Mouse (Mus musculus) hindbrain, postnatal 0 days (tissue): ENCODE measurements at regions not wholly inside any gene's neighbourhood (a gene's known extent, or its start where the extent isn't known, plus 50 kb on each side); places are given as distances from the start of the nearest gene placed in this dataset.

Experiments used
- ATAC-seq: fragments of 200-750 bp; cut with Nextera tagmentation; 2 replicates; pipeline ENCODE4 v1.8.0; 2017; ENCODE audit warnings: mild to moderate bottlenecking, moderate TSS enrichment, moderate library complexity
- DNase-seq: peaks from one replicate; pipeline ENCODE4 v3.0.0-alpha.2; 2015; ENCODE audit warnings: low spot score
- H3K27ac ChIP-seq: fragments of 300-500 bp; sonication (generic); 2 replicates; pipeline ENCODE4 v1.5.1; 2014; ENCODE audit warnings: mild to moderate bottlenecking
- H3K27me3 ChIP-seq: fragments of 300-500 bp; sonication (generic); 2 replicates; pipeline ENCODE4 v1.6.1; 2014; ENCODE audit warnings: low read length, mixed read lengths; ENCODE audit not compliant: insufficient read depth
- H3K36me3 ChIP-seq: fragments of 300-500 bp; sonication (generic); 2 replicates; pipeline ENCODE4 v1.6.1; 2014; ENCODE audit warnings: low read length, mixed read lengths; ENCODE audit not compliant: insufficient read depth
- H3K4me1 ChIP-seq: fragments of 300-500 bp; sonication (generic); 2 replicates; pipeline ENCODE4 v1.6.1; 2014; ENCODE audit warnings: antibody characterized with exemption, low read length, mixed read lengths; ENCODE audit not compliant: insufficient read depth
- H3K4me2 ChIP-seq: fragments of 300-500 bp; sonication (generic); 2 replicates; pipeline ENCODE4 v1.6.1; 2014; ENCODE audit warnings: low read depth, mild to moderate bottlenecking, low read length, moderate library complexity, mixed read lengths
- H3K4me3 ChIP-seq: fragments of 300-500 bp; sonication (generic); 2 replicates; pipeline ENCODE4 v1.5.1; 2014; ENCODE audit warnings: low read length
- H3K9ac ChIP-seq: fragments of 300-500 bp; sonication (generic); replicated peaks from 2 replicates; pipeline ENCODE4 v1.6.1; 2014; ENCODE audit warnings: mild to moderate bottlenecking, low read length, moderate library complexity, mixed read lengths
- H3K9me3 ChIP-seq: fragments of 300-500 bp; sonication (generic); 2 replicates; pipeline ENCODE4 v1.6.1; 2016; ENCODE audit warnings: low read length, mixed read lengths
- CTCF ChIP-seq: IDR thresholded peaks from 2 replicates; pipeline ENCODE4 v1.5.1; 2016; ENCODE audit warnings: antibody characterized with exemption, control low read depth, low read depth
- WGBS: fragments of 180-500 bp; shearing (Covaris S2); extraction: QIAGEN DNeasy Blood & Tissue Kit; methylation state at CpG from one replicate; pipeline ENCODE4 v1.1.7; 2014; 5-methylcytosine and 5-hydroxymethylcytosine counted together

GRCm38 (mm10) chr17:52149068-52149467 lies 316.0 kb upstream of the Satb1 start:
- ATAC-seq (no peak), DNase-seq (no peak)
- H3K4me2 ChIP-seq = no peak overlapping the region
- no peaks in the 10 kb centered on the region for H3K4me1 ChIP-seq
- no peak overlapping the region for H3K9ac ChIP-seq
- H3K9me3 ChIP-seq = no peaks in the 10 kb centered on the region
- WGBS = 91% methylated on average over 3 of the region's 3 CpGs
- no peak overlapping the region for H3K4me3 ChIP-seq
- H3K27me3 ChIP-seq = no peaks in the 10 kb centered on the region
- no peak overlapping the region for H3K27ac ChIP-seq
- TF ChIP-seq CTCF = no peak
- H3K36me3 ChIP-seq = no peaks in the 10 kb centered on the region

GRCm38 (mm10) chr17:52103891-52104290 lies 270.8 kb upstream of the Satb1 start:
- Histone ChIP-seq H3K9ac (no peak overlapping the region), H3K4me1 (no peaks in the 10 kb centered on the region), H3K4me2 (no peak overlapping the region), H3K27me3 (no peaks in the 10 kb centered on the region), H3K4me3 (no peak overlapping the region), H3K36me3 (no peaks in the 10 kb centered on the region), H3K9me3 (no peaks in the 10 kb centered on the region), H3K27ac (no peak overlapping the region)
- ATAC-seq = no peak
- DNase-seq = no peak
- WGBS = 88% methylated on average over 4 of the region's 4 CpGs
- TF ChIP-seq CTCF = no peak

DNA sequence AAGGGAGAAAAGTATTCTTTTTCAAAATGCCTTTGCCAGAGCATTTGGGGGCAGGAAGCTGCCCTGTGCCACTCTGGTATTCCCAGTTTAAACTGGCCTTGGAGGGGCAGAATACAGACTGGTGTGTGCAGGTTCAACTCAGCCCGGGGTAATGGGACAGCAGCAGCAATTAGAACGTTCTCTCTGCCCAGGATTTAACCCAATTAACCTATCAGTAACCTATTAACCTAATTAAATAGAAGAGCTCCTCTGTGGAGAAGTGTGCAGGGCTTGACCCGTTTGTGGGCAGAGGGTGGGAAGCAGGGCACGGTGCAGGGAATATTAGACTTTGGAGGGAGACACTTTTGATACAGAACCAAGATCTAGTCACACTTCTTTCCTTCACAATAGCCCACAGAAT lies 252.7 kb upstream of the Satb1 start:
- Histone ChIP-seq H3K4me2 (no peak overlapping the region), H3K9me3 (peaks cover 4% of the 10 kb centered on the region; the same call in 1 of the 2 replicates), H3K9ac (no peak overlapping the region), H3K27ac (no peak overlapping the region), H3K36me3 (no peaks in the 10 kb centered on the region), H3K4me3 (no peak overlapping the region), H3K4me1 (no peaks in the 10 kb centered on the region), H3K27me3 (no peaks in the 10 kb centered on the region)
- 55% methylated on average over 4 of the region's 4 CpGs for WGBS
- ATAC-seq = no peak
- DNase-seq = no peak
- no peak for TF ChIP-seq CTCF

- Histone ChIP-seq H3K4me3 (no peak overlapping the region), H3K9me3 (peaks cover 4% of the 10 kb centered on the region; the same call in 1 of the 2 replicates), H3K36me3 (no peaks in the 10 kb centered on the region), H3K4me2 (no peak overlapping the region), H3K9ac (no peak overlapping the region), H3K27ac (no peak overlapping the region), H3K27me3 (no peaks in the 10 kb centered on the region), H3K4me1 (no peaks in the 10 kb centered on the region)
- DNase-seq (no peak), ATAC-seq (no peak)
- no peak for TF ChIP-seq CTCF
- 61% methylated on average over 2 of the region's 2 CpGs for WGBS
Measured at GRCm38 (mm10) chr17:52084455-52084854, 251.4 kb upstream of the Satb1 start.

DNA sequence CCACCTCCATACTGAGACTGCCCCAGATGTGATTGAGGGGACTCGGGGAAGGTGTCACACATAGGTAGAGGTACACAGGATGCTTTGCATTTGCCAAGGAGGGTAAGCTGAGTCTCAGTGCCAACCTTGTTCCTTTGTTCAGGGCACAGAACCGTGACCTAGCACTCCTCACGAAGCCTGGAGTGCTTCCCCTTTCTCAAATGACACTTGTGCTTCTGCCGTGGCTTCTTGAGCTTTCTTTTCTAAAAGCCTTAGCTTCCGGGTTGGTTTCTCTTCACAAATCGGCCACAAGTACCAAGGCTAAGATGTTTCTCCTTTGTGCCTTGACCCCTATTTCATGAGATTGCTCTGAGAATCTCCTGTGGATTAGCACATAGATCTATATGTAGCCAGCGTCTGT lies 246.2 kb upstream of the Satb1 start:
- ATAC-seq (no peak), DNase-seq (no peak)
- H3K9me3 ChIP-seq = peaks cover 4% of the 10 kb centered on the region; the same call in 1 of the 2 replicates
- H3K27ac ChIP-seq = no peak overlapping the region
- no peak overlapping the region for H3K9ac ChIP-seq
- TF ChIP-seq CTCF = no peak
- no peak overlapping the region for H3K4me3 ChIP-seq
- H3K4me1 ChIP-seq = no peaks in the 10 kb centered on the region
- 81% methylated on average over 7 of the region's 7 CpGs for WGBS
- H3K27me3 ChIP-seq = no peaks in the 10 kb centered on the region
- no peaks in the 10 kb centered on the region for H3K36me3 ChIP-seq
- H3K4me2 ChIP-seq = no peak overlapping the region

DNA sequence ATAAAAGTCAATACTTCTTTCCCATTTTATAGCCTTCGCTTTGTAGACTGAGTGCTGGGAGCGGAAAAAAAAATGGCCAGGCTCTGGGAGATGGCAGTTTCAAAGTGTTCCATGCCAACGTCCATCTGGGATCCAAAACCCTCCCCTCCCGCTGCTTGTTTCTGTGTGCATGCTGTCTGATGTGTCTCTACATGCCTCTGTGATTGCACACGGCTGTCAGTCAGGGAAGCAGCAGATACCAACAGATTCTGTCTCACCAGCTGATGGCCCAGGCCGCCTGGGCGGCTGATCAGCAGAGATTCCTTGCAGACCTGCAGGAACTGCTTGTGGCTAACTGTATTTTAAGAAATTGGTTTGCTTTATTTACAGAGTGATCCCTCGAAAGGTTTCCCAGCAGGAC lies 245.4 kb upstream of the Satb1 start:
- WGBS = 55% methylated on average over 8 of the region's 8 CpGs

DNA sequence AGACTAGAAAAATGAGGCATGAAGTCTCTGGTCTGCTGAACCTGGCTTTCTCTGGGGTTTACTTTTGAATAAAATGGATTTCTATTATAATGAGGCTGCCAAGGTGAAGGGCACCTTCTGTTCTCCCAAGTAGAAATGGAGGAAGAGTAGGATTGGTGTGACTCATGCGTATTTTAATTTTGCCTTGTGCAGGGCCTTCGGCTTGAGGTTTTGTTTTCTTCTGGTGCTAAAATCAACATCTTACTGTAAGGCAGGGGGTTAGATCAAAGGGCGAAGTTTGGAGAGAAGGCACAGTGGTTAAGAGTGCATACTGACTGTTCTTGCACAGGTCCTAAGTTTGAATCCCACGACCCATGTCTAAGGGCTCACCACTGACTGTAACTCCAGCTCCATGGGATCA lies 244.9 kb upstream of the Satb1 start:
- Histone ChIP-seq H3K27me3 (no peaks in the 10 kb centered on the region), H3K9me3 (peaks cover 4% of the 10 kb centered on the region; the same call in 1 of the 2 replicates), H3K4me3 (no peak overlapping the region), H3K9ac (no peak overlapping the region), H3K4me1 (no peaks in the 10 kb centered on the region), H3K36me3 (no peaks in the 10 kb centered on the region), H3K27ac (no peak overlapping the region), H3K4me2 (no peak overlapping the region)
- WGBS = 92% methylated on average over 4 of the region's 4 CpGs
- no peak for DNase-seq
- 0 out of 2 replicates have a peak, but pooled peaks have one; percentile 10 for ATAC-seq
- no peak for TF ChIP-seq CTCF

More for the DNA sequence above, 245.4 kb upstream of the Satb1 start:
- no peaks in the 10 kb centered on the region for H3K36me3 ChIP-seq
- H3K4me1 ChIP-seq = no peaks in the 10 kb centered on the region
- H3K9ac ChIP-seq = no peak overlapping the region
- H3K27ac ChIP-seq = no peak overlapping the region
- ATAC-seq (peak; percentile 72), DNase-seq (peak; percentile 57)
- H3K27me3 ChIP-seq = no peaks in the 10 kb centered on the region
- H3K9me3 ChIP-seq = peaks cover 4% of the 10 kb centered on the region; the same call in 1 of the 2 replicates
- no peak overlapping the region for H3K4me3 ChIP-seq
- no peak overlapping the region for H3K4me2 ChIP-seq
- TF ChIP-seq CTCF = no peak
